Mouse (Mus musculus) CH12.LX (cell line): ENCODE results near the gene Ddi2. TPM values are rescaled to one million over a fixed set of nuclear protein-coding genes. Genes with fewer than 3 reads are reported as not detected.

ENCODE experiments used
- DNase-seq: peaks from one replicate; pipeline ENCODE4 v3.0.0-alpha.2; 2013; ENCODE audit errors: extremely low read depth
- H3K27ac ChIP-seq: 2 replicates; pipeline ENCODE4 v1.5.1; 2012; ENCODE audit warnings: low read depth, mild to moderate bottlenecking, control low read depth, moderate library complexity; ENCODE audit not compliant: insufficient read depth
- H3K27me3 ChIP-seq: replicated peaks from 2 replicates; pipeline ENCODE3; 2012; ENCODE audit warnings: inconsistent platforms
- H3K36me3 ChIP-seq, 2 experiments: replicated peaks in 1 of 2; 2 replicates each; pipeline versions ENCODE3 to v1.6.1; 2012; ENCODE audit warnings: inconsistent platforms in 1 of 2, low read length in 1 of 2, mild to moderate bottlenecking in 1 of 2, mixed read lengths in 1 of 2, moderate library complexity in 1 of 2; ENCODE audit not compliant: control insufficient read depth in 1 of 2, insufficient read depth in 1 of 2
- H3K4me1 ChIP-seq, 2 experiments: 2 replicates each; pipeline ENCODE4 v1.6.1; 2012; ENCODE audit warnings: inconsistent platforms in 1 of 2, moderate library complexity in 1 of 2; ENCODE audit not compliant: insufficient read depth in 2 of 2, control insufficient read depth in 1 of 2
- H3K4me2 ChIP-seq: 2 replicates; pipeline ENCODE4 v1.6.1; 2012; ENCODE audit warnings: low read depth, mild to moderate bottlenecking, control low read depth; ENCODE audit not compliant: poor library complexity, insufficient read depth, severe bottlenecking
- H3K4me3 ChIP-seq, 3 experiments: fragments of 150-350 bp in 1 of 3; sonication (generic) in 1 of 3; replicated peaks in 1 of 3; 2 replicates each; pipeline versions ENCODE3 to v1.5.1; 2011 to 2012; ENCODE audit warnings: low read depth in 2 of 3, low read length in 2 of 3, mild to moderate bottlenecking in 2 of 3, moderate library complexity in 2 of 3, control low read depth in 1 of 3, improper control_type of control experiment in 1 of 3, inconsistent platforms in 1 of 3, mixed read lengths in 1 of 3; ENCODE audit not compliant: poor library complexity in 1 of 3
- H3K79me2 ChIP-seq: replicated peaks from 2 replicates; pipeline ENCODE4 v1.6.1; 2012; ENCODE audit warnings: mild to moderate bottlenecking, moderate library complexity; ENCODE audit not compliant: control insufficient read depth, poor library complexity, insufficient read depth, severe bottlenecking; ENCODE audit errors: extremely low read depth
- H3K9ac ChIP-seq: 2 replicates; pipeline ENCODE4 v1.6.1; 2012; ENCODE audit warnings: low read depth, mild to moderate bottlenecking, control low read depth, moderate library complexity; ENCODE audit not compliant: insufficient read depth
- H3K9me3 ChIP-seq: replicated peaks from 2 replicates; pipeline ENCODE3; 2012; ENCODE audit warnings: low read length, inconsistent platforms, mixed read lengths
- BHLHE40 ChIP-seq: IDR thresholded peaks from 2 replicates; pipeline ENCODE4 v1.6.1; 2011; ENCODE audit warnings: mild to moderate bottlenecking, low read depth, low read length, improper control_type of control experiment
- E2F4 ChIP-seq: IDR thresholded peaks from 2 replicates; pipeline ENCODE4 v1.6.1; 2011; ENCODE audit warnings: low read depth, low read length, improper control_type of control experiment; ENCODE audit not compliant: insufficient replicate concordance
- MAZ ChIP-seq: IDR thresholded peaks from 2 replicates; pipeline ENCODE4 v1.6.1; 2012; ENCODE audit warnings: low read depth, mild to moderate bottlenecking, inconsistent platforms, low read length, improper control_type of control experiment, moderate library complexity
- NRF1 ChIP-seq: IDR thresholded peaks from 2 replicates; pipeline ENCODE4 v1.6.1; 2014; ENCODE audit warnings: low read depth, mild to moderate bottlenecking, inconsistent platforms, low read length, improper control_type of control experiment, moderate library complexity
- PAX5 ChIP-seq: IDR thresholded peaks from 2 replicates; pipeline ENCODE4 v1.6.1; 2012; ENCODE audit warnings: low read length, inconsistent platforms, mixed read lengths
- RAD21 ChIP-seq: IDR thresholded peaks from 2 replicates; pipeline ENCODE4 v1.6.1; 2011; ENCODE audit warnings: low read depth, mild to moderate bottlenecking, low read length, improper control_type of control experiment, moderate library complexity
- TBP ChIP-seq: conservative IDR thresholded peaks from 2 replicates; pipeline ENCODE4 v1.6.1; 2011; ENCODE audit warnings: low read depth, low read length, improper control_type of control experiment
- ZMIZ1 ChIP-seq: IDR thresholded peaks from 2 replicates; pipeline ENCODE4 v1.6.1; 2012; ENCODE audit warnings: low read depth, mild to moderate bottlenecking, inconsistent platforms, low read length, improper control_type of control experiment
- ZNF384 ChIP-seq: IDR thresholded peaks from 2 replicates; pipeline ENCODE4 v1.6.1; 2012; ENCODE audit warnings: low read depth, low read length, improper control_type of control experiment, inconsistent platforms
- dilution Hi-C: fragments of 300-500 bp; cut with MboI; formaldehyde crosslinking; loops from 2 replicates; pipeline ENCODE4 v1.14.3; 2020; ENCODE audit warnings: low sequenced_read_pairs; ENCODE audit not compliant: extremely low pct_unique_long_range_greater_than_20kb, extremely low pct_ligation_motif_present
- in situ Hi-C: fragments of 300-500 bp; cut with MboI; formaldehyde crosslinking; loops from 3 replicates; pipeline ENCODE4 v1.14.3; 2019; ENCODE audit warnings: low sequenced_read_pairs, low pct_ligation_motif_present, low pct_unique_long_range_greater_than_20kb, mixed read lengths
- polyA plus RNA-seq: library from polyadenylated mRNA; unstranded; fragments of >175 nt; gene quantifications from 2 replicates; pipeline ENCODE4 v1.2.1, GENCODE M21; 2012; ENCODE audit warnings: low read depth; ENCODE audit not compliant: insufficient read length
- total RNA-seq, 2 experiments: library from RNA; depleted of rRNA; stranded (reverse); fragments of 300-350 nt in 1 of 2; fragments of >200 nt in 1 of 2; gene quantifications; 2 replicates each; pipeline ENCODE4 v1.2.3; 2012 to 2014

Gene Ddi2
- total and polyA plus RNA-seq, 3 experiments, result 18.0 to 37.3 (median 19.9) TPM

- H3K27ac ChIP-seq, result no peak overlapping the region
- peaks cover 25 to 50% of the 10 kb centered on the region in 2 experiments for H3K36me3 ChIP-seq
- H3K4me3 ChIP-seq, result no peak overlapping the region
- dilution Hi-C loops, result no loop called here
- in situ Hi-C loops, result no loop called here
- TF ChIP-seq PAX5 (no peak), BHLHE40 (peak; percentile 14; the same call in 1 of the 2 replicates)
- TF ChIP-seq, all 38 proteins: peak for 1
- Histone ChIP-seq H3K9ac (no peak overlapping the region), H3K4me1 (peaks cover 7 to 42% of the 10 kb centered on the region in 2 experiments), H3K9me3 (no peaks in the 10 kb centered on the region), H3K4me2 (no peak overlapping the region), H3K27me3 (no peaks in the 10 kb centered on the region), H3K79me2 (no peaks in the 10 kb centered on the region)
- DNase-seq, result no peak
Measured at GRCm38 (mm10) chr4:141760942-141761341, 37.7 kb upstream of the Ddi2 start.

GRCm38 (mm10) chr4:141758874-141759542 lies 35.8 kb upstream of the Ddi2 start:
- H3K4me1 ChIP-seq, result peaks cover 0 to 29% of the 10 kb centered on the region in 2 experiments; a peak in 2 of 4 replicates
- H3K9ac ChIP-seq, result no peak overlapping the region
- H3K9me3 ChIP-seq, result peaks cover 3% of the 10 kb centered on the region
- H3K27me3 ChIP-seq, result no peaks in the 10 kb centered on the region
- H3K79me2 ChIP-seq, result no peaks in the 10 kb centered on the region
- H3K36me3 ChIP-seq, result peaks cover 18 to 37% of the 10 kb centered on the region in 2 experiments
- TF ChIP-seq RAD21 (no peak), NRF1 (no peak), ZMIZ1 (no peak), PAX5 (no peak), E2F4 (no peak), TBP (no peak)
- in situ Hi-C loops, result no loop called here
- no peak for DNase-seq
- dilution Hi-C loops, result no loop called here
- H3K4me3 ChIP-seq, result no peak overlapping the region
- H3K4me2 ChIP-seq, result no peak overlapping the region
- no peak overlapping the region for H3K27ac ChIP-seq

- Histone ChIP-seq H3K27ac (no peak overlapping the region), H3K4me3 (no peak overlapping the region), H3K36me3 (peaks cover 2 to 18% of the 10 kb centered on the region in 2 experiments), H3K9ac (no peak overlapping the region), H3K4me1 (peaks cover 0 to 14% of the 10 kb centered on the region in 2 experiments; a peak in 2 of 4 replicates), H3K9me3 (peaks cover 3% of the 10 kb centered on the region), H3K79me2 (no peaks in the 10 kb centered on the region), H3K4me2 (no peak overlapping the region), H3K27me3 (no peaks in the 10 kb centered on the region)
- dilution Hi-C loops, result no loop called here
- in situ Hi-C loops, result no loop called here
- DNase-seq, result no peak
- TF ChIP-seq MAZ, result no peak
- no peak for TF ChIP-seq ZNF384
Measured at GRCm38 (mm10) chr4:141757124-141757523, 33.9 kb upstream of the Ddi2 start.
